Mouse (Mus musculus): Measurements from ENCODE around the gene Ugcg.

DNA sequence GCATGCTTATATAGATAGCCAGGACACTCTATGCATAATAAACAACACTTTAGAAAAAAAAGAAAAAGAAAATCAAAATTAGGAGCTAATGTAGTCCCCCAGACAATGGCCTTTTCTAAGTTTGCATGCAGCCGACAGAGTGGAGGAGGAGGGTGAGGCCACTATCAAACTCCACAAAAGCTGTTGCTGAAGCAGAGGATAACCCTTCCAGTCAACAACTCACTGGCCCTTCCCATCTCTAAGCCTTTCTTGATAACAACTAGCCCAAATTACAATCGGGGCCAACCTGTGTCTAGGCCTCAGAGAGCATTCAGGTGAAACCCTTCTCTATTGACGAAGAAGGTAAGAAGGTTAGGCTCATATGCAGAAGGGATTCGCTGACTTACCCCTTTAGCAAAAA is 56.7 kb downstream of the Ugcg start:
- no peak for TF ChIP-seq CTCF (IDR thresholded peaks at IDR 0.05; ENCODE audit: control insufficient read depth, insufficient read depth, insufficient replicate concordance, low read depth, low read length)
- TF ChIP-seq POLR2A (IDR thresholded peaks at IDR 0.05; ENCODE audit: control insufficient read depth, low read depth, low read length) = no peak
